10 mouse cellular contexts compared by ENCODE assay signal in genomic region chr19:40426103-40426960, GRCm38 (mm10).
A peak's percentile ranks its signal among the peaks of the same experiment; 100 is the strongest.
DNase-seq lines count a peak whose midpoint lies in the region; ATAC-seq and TF ChIP-seq lines count a peak whose summit lies in the region.
"Had no signal": no experiment of that assay in that cellular context is flagged by ENCODE, and none has a peak within 500 bp of the region (broad histone marks: within the 10 kb centered on the region; RNA-seq: fewer than 3 reads in every experiment).

No protein-coding gene starts in this region.

- peak; percentile 57 to 72 for DNase-seq in cerebellum, postnatal 10 days
- DNase-seq in cerebellum, postnatal 36 days: no peak
- DNase-seq in lung, embryonic 14.5 days: peak; percentile 50
- no peak for DNase-seq in lung, postnatal 10 days
- DNase-seq in midbrain, postnatal 0 days (ENCODE audit: low spot score): peak; percentile 68
- DNase-seq in testis, postnatal 10 days (ENCODE audit: low spot score): no peak
- DNase-seq in embryo, embryonic 11 days: no peak
- DNase-seq: gastrocnemius, postnatal 36 days had no signal

- no peaks in the 10 kb centered on the region for H3K4me1 ChIP-seq in lung, embryonic 14.5 days (ENCODE audit: insufficient read depth)
- H3K4me1 ChIP-seq in heart, embryonic 16.5 days (ENCODE audit: control insufficient read depth, insufficient read depth, low read length): peaks cover 41% of the 10 kb centered on the region
- H3K4me1 ChIP-seq in midbrain, postnatal 0 days (ENCODE audit: insufficient read depth, low read length): no peaks in the 10 kb centered on the region

- 77% methylated on average over 16 of the region's 16 CpGs for WGBS in lung, embryonic 14.5 days
- WGBS in heart, embryonic 16.5 days: 67% methylated on average over 16 of the region's 16 CpGs
- WGBS in midbrain, postnatal 0 days: 76% methylated on average over 16 of the region's 16 CpGs

- H3K27me3 ChIP-seq in lung, embryonic 14.5 days (ENCODE audit: insufficient read depth, low read length): no peaks in the 10 kb centered on the region
- H3K27me3 ChIP-seq in heart, embryonic 16.5 days (ENCODE audit: control insufficient read depth, insufficient read depth, low read length): no peaks in the 10 kb centered on the region
- no peaks in the 10 kb centered on the region for H3K27me3 ChIP-seq in midbrain, postnatal 0 days (ENCODE audit: insufficient read depth, low read length)

- H3K9ac ChIP-seq in lung, embryonic 14.5 days: no peak overlapping the region
- H3K9ac ChIP-seq in heart, embryonic 16.5 days (ENCODE audit: low read length): peak overlapping the region; percentile 36; the same call in 1 of the 2 replicates
- no peak overlapping the region for H3K9ac ChIP-seq in midbrain, postnatal 0 days (replicated peaks; ENCODE audit: low read length, poor library complexity, severe bottlenecking)

- no peak overlapping the region for H3K4me3 ChIP-seq in lung, embryonic 14.5 days (ENCODE audit: low read depth, low read length)
- H3K4me3 ChIP-seq in heart, embryonic 16.5 days (ENCODE audit: low read length): no peak overlapping the region
- H3K4me3 ChIP-seq in midbrain, postnatal 0 days (ENCODE audit: low read depth, low read length): no peak overlapping the region

- no peak for ATAC-seq in lung, embryonic 14.5 days (ENCODE audit: insufficient read depth)
- ATAC-seq in heart, embryonic 16.5 days (replicated peaks; ENCODE audit: extremely low read depth, insufficient read depth, low FRiP score): no peak
- ATAC-seq in midbrain, postnatal 0 days (ENCODE audit: low FRiP score): 0 out of 2 replicates have a peak, but pooled peaks have one; percentile 47

- H3K9me3 ChIP-seq in lung, embryonic 14.5 days (ENCODE audit: low read depth, low read length): no peaks in the 10 kb centered on the region
- no peaks in the 10 kb centered on the region for H3K9me3 ChIP-seq in heart, embryonic 16.5 days (replicated peaks; ENCODE audit: control insufficient read depth, low read length)
- H3K9me3 ChIP-seq in midbrain, postnatal 0 days (ENCODE audit: low read length): no peaks in the 10 kb centered on the region

- H3K36me3 ChIP-seq in lung, embryonic 14.5 days (ENCODE audit: insufficient read depth): no peaks in the 10 kb centered on the region
- H3K36me3 ChIP-seq in heart, embryonic 16.5 days (ENCODE audit: control insufficient read depth, insufficient read depth): no peaks in the 10 kb centered on the region
- H3K36me3 ChIP-seq in midbrain, postnatal 0 days (ENCODE audit: insufficient read depth, low read length): no peaks in the 10 kb centered on the region

- no peak overlapping the region for H3K4me2 ChIP-seq in lung, embryonic 14.5 days
- no peak overlapping the region for H3K4me2 ChIP-seq in heart, embryonic 16.5 days (ENCODE audit: low read depth, low read length)
- H3K4me2 ChIP-seq in midbrain, postnatal 0 days (ENCODE audit: low read depth, low read length, poor library complexity, severe bottlenecking): no peak overlapping the region

- no peak for TF ChIP-seq CTCF in lung, embryonic 14.5 days (IDR thresholded peaks at IDR 0.05; ENCODE audit: low read depth)
- TF ChIP-seq CTCF in midbrain, postnatal 0 days (IDR thresholded peaks at IDR 0.05): no peak

- H3K27ac ChIP-seq in lung, embryonic 14.5 days (ENCODE audit: low read depth): no peak overlapping the region; the same call in 1 of the 2 replicates
- H3K27ac ChIP-seq in heart, embryonic 16.5 days (ENCODE audit: low read length): peak overlapping the region; percentile 74
- H3K27ac ChIP-seq in midbrain, postnatal 0 days (ENCODE audit: low read depth, low read length): peak overlapping the region; percentile 55
- H3K27ac ChIP-seq: macrophage had no signal

Comparison
In these comparisons a context has a peak if more than half of its experiments do, and no peak if none do; other contexts are left out.
1. DNase-seq: peak in cerebellum, postnatal 10 days (2 of 2), lung, embryonic 14.5 days (single experiment) and midbrain, postnatal 0 days (single experiment); none in cerebellum, postnatal 36 days (0 of 2), lung, postnatal 10 days (single experiment), testis, postnatal 10 days (single experiment) and embryo, embryonic 11 days (single experiment).